Mouse (Mus musculus) ES-Bruce4 (cell line): ENCODE measurements around the gene Atxn7l1.

Experiments
- CTCF ChIP-seq: IDR thresholded peaks from one replicate; pipeline ENCODE4 v1.8.1; 2011; ENCODE audit warnings: low read depth, low read length
- EP300 ChIP-seq: IDR thresholded peaks from 2 replicates; pipeline ENCODE4 v1.6.1; 2011; ENCODE audit warnings: low read depth, low read length; ENCODE audit not compliant: insufficient read depth
- POLR2A ChIP-seq: IDR thresholded peaks from one replicate; pipeline ENCODE4 v1.8.1; 2011; ENCODE audit warnings: low read length; ENCODE audit not compliant: insufficient read depth

DNA sequence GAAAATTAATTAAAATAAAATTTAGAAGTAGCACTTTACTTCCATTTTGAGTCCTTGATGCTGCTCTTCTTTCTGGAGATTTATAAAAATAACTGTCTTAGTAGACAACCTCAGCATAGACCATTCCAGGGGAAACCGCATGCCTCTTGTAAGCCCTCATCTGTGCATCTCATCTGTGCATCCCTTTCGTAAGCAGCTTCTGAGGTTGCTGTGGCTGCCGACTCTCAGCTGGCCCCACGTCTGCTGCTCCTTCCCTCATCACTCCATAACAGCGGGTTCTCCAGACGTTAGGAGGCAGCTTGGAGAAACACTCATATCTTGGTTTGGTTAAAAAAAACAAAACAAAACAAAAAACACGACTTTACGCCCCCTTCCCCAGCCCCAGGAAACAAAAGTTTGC, 47.7 kb downstream of the Atxn7l1 start:
- no peak for TF ChIP-seq EP300
- TF ChIP-seq CTCF, result no peak
- TF ChIP-seq POLR2A, result no peak
